Mouse (Mus musculus) right cerebral cortex, postnatal 14 days (tissue): ENCODE results near the gene Bicd2.

Source experiments
- DNase-seq: peaks from one replicate; pipeline ENCODE4 v3.0.0; 2022

The Bicd2 gene

GRCm38 (mm10) chr13:49326246-49327206 lies 14.9 kb upstream of the Bicd2 start:
- peak; percentile 51 for DNase-seq

DNA sequence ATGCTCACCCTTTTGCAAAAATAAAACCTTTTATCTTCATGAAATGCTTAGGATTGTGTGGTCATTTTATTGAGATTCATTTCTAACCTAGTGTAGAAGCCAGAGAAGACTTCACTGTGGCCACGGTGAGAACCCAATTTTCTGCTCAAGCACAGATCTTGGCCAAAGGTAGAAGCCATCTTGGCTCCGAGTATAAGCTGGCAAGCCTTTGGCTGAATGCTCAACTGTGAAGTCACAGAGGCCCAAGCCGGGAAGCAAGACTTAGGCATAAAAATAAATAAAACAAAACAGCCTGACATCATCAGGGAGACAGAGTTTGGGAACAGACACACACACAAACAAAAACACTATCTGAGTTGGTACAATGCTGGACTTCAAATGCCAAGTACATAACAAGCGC lies 13.3 kb upstream of the Bicd2 start:
- DNase-seq = no peak

DNA sequence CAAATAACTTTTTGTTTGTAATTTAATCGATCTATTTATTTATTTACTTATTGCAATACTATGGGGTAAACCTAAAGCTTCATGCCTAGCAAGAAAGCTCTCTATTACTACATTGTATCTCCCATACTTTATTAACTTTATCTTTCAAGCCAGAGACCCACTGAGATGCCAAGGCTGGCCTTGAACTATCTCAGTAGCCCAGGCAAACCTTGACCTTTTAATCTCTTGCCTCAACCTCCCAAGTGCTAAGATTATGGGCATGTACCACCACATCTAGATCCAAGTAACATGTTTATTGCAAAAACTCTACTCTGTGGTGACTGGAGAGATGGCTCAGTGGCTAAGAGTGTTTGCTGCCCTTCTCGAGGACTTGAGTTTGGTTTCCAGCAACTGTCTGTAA lies 8.1 kb upstream of the Bicd2 start:
- no peak for DNase-seq

GRCm38 (mm10) chr13:49335077-49335982 lies 6.1 kb upstream of the Bicd2 start:
- DNase-seq = no peak

GRCm38 (mm10) chr13:49338893-49339546 lies 2.4 kb upstream of the Bicd2 start:
- DNase-seq = no peak

- DNase-seq = no peak
Observed at GRCm38 (mm10) chr13:49341831-49342722, 692 bp downstream of the Bicd2 start.

DNA sequence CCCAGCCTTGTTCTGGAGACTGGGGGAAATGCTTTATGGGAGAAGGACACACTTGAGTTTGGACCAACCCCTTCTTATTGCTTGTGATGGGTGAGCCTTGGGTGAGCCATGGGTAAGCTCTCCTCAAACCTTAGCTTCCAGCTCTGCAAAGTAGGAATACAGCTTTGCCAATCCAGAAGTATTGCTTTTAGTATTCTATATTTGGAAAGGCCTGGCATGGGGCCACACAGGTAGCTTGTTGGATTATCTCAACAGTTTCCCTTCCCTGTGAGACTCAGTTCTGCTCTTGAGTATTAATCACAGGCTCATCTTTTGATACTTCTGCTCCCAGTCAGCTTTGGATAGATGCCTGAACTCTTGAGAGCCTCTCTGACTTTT lies 1.3 kb downstream of the Bicd2 start:
- no peak for DNase-seq

DNA sequence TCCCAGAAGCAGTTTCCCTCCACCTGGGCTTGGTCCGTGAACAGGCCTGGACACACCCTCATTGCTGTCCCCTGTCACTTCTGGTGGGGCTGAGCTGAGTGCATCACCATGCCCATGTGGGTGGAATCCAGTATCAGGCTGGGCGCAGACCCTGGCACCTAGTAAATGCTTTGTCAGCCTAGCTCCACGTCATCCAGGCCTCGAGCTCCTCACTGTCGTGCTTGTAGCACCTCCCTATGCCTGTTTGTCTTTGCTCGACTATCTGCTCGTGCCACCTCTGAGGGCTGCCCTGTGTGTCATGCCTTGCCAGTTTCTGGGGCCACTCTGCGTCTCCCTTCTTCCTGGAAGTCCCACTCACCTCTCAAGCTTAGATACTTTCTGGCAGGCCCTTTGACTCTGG lies 3.2 kb downstream of the Bicd2 start:
- no peak for DNase-seq

DNA sequence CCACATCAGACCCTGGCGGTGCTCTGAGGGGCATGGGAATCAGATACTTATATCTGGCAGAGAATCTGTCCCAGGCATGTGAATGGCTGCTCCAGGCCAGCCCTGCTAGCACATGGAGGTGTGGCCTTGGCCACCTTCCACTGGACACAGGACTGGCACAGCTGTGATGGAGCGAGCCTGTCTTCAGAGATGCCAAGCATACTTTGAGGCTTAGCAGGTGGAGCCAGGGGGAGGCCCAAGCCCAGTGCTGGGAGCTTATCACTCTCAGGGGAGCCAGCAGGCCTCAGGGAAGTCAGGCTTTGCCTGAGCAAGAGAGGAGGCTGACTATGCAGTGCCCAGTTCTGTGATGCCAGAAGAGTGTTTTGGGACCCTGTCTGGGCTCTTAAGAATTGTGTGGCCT lies 4.1 kb downstream of the Bicd2 start:
- DNase-seq = no peak

GRCm38 (mm10) chr13:49348522-49348921 lies 7.1 kb downstream of the Bicd2 start:
- no peak for DNase-seq

- no peak for DNase-seq
Observed at GRCm38 (mm10) chr13:49349335-49349734, 8.0 kb downstream of the Bicd2 start.

GRCm38 (mm10) chr13:49349836-49350505 lies 8.6 kb downstream of the Bicd2 start:
- no peak for DNase-seq

DNA sequence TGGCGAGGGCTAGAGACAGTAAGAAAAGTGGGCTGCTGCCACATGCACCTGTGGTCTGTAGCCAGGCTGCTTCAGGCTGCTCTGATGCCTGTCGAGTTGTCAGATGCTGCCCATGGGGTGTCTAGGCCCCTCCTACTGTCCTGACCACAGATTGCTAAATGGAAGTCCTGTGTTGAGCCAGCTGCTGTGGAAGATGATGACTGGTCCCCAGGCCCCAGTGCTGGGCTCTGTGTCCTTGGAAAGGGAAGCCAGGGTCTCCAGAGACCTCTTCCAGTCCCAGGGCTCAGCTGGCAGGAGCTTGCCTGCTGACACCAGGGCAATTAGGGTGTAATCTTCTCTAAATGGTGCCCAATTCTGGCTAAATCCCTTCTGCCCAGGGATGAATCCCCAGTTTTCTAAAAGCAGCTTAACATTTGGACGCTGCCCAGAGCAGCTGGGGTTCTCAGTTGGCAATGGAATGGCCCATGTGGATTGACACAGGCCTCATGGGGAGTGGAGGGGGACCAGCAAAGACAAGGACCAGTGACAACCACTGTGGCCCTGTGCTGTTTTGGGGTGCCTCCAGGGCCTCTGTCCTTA lies 11.3 kb downstream of the Bicd2 start:
- no peak for DNase-seq

DNA sequence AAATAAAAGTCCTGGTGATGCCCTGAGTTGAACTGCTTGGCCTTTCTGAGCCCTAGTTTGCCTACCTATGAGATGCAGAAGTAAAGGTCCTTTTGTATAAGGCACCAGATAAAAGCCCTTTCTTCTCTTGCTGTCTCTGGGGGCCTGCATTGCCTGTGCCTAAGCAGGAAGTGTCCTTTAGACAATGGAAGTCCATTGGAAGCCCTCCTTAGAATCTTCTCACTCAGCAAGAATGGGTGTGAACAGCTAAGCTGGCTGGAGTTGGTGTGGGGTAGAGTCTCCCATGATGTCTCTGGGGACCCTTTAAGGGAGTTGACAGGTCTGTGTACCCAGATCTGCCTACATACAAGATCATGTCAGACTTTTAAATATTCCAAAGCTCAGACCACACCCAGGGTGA lies 12.0 kb downstream of the Bicd2 start:
- no peak for DNase-seq

GRCm38 (mm10) chr13:49353991-49354507 lies 12.7 kb downstream of the Bicd2 start:
- no peak for DNase-seq

GRCm38 (mm10) chr13:49355461-49356061 lies 14.2 kb downstream of the Bicd2 start:
- DNase-seq = no peak

DNA sequence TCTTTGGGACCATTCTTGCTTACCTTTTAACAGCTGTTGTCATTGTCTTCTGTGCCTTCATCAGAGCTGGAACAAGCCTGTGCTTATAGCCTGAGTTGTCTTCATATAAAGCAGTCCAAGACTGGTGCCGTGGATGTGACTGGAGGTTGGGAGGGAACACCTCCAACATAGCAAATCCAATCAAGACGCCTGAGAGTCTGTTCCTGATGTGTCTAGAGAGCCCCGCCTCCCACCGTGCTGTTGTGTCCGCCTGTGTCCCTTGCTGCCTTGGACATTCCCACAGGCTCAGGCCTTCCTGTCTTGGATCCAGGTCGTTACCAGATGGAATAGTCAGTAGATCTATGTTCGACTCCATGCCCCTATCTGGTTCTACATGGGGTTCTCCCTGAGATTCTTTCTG lies 14.7 kb downstream of the Bicd2 start:
- DNase-seq = no peak

GRCm38 (mm10) chr13:49357367-49358026 lies 16.1 kb downstream of the Bicd2 start:
- DNase-seq = no peak

DNA sequence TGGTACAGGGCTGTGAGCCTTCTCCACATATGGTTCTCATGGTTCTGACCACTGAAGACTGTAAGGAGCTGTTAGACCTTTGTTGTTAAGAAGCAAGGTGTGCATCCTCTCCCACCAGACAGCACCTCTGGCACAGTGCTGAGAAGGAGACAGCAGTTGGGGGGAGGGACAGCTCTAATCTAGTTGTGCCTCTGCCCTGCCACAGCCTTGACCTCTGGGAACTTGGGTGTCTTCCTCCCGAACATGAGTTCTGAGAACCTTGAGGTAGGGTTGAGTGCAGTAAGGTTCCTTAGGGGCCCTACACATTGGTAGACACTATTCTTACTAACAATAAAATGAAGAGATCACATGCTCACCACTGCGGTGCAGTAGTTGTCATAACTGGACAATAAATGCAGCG lies 16.8 kb downstream of the Bicd2 start:
- DNase-seq = no peak

DNA sequence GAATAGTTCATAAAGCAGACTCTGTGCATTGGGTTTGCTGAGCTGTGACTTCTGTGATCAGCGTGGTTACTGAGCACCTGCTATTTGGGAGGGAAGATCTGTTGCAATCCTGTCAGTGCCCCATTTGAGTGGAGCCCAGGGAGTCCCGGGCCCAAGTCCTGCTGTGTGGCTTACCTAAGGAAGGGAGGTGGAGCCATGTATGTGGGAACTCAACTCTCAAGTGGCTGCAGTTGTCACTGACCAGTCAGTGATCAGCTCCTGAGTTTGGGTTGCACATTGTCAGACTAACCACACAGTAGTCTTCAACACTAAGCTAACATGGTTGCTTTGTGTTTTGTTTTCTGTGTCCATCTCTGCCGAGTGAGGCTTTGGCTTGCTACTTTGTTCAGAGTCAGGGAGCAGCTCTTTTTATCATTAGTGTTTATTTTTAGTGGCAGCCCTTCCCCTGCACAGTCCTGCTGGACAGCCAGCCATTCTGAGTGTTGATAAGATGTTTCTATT lies 19.6 kb downstream of the Bicd2 start:
- no peak for DNase-seq
